Mouse (Mus musculus): ENCODE measurements around the gene Cenpe. TPM values are rescaled to one million over a fixed set of nuclear protein-coding genes. Genes with fewer than 3 reads are reported as not detected.

Gene Cenpe
- total RNA-seq, 2 experiments from 2014 or later, result 2.8 to 5.6 TPM

- intact Hi-C loops (cut with DNase I), result no loop called here
- no peak for DNase-seq
These were observed 106.0 kb downstream of the Cenpe start for GRCm38 (mm10) chr3:135318331-135318730.

Other genes starting within 250 kb of the Cenpe start
- gene Bdh2, start 68.7 kb downstream of the Cenpe start, total RNA-seq (2021), result 1 to 10 TPM; 3.7 to 4.7 TPM
- under 1 TPM; 0.29 to 0.39 TPM for gene Slc9b2, start 95.2 kb downstream of the Cenpe start, total RNA-seq (2021)
- gene Slc9b1, start 135.5 kb downstream of the Cenpe start, total RNA-seq (2021), result under 1 TPM in 1 of 2 experiments, not detected in 1; 0.44 TPM
- 10 to 100 TPM; 43.0 to 45.7 TPM for gene Cisd2, start 211.4 kb downstream of the Cenpe start, total RNA-seq (2021)
- gene Ube2d3, start 225.6 kb downstream of the Cenpe start, total RNA-seq (2021), result 100 to 1,000 TPM; 292 to 344 TPM